Mouse (Mus musculus): ENCODE results near the gene Cxcl16. TPM values are rescaled to one million over a fixed set of nuclear protein-coding genes. Genes with fewer than 3 reads are reported as not detected.

Cxcl16 gene
- total and polyA plus RNA-seq, 3 experiments = 7.9 to 17.6 (median 8.8) TPM

GRCm38 (mm10) chr11:70499566-70500475, 40.0 kb upstream of the Cxcl16 start:
- no peaks in the 10 kb centered on the region for H3K36me3 ChIP-seq (ENCODE audit: control insufficient read depth, insufficient read depth, low read length)
- H3K4me1 ChIP-seq (ENCODE audit: control insufficient read depth, insufficient read depth, low read length) = no peaks in the 10 kb centered on the region
- TF ChIP-seq POLR2A (IDR thresholded peaks at IDR 0.05; ENCODE audit: insufficient read depth, low read depth, low read length) (no peak), CTCF (IDR thresholded peaks at IDR 0.05) (peak; percentile 76), EP300 (IDR thresholded peaks at IDR 0.05; ENCODE audit: insufficient read depth, low read depth, low read length) (no peak)
- H3K9ac ChIP-seq (ENCODE audit: low read depth, low read length) = no peak overlapping the region
- no peak overlapping the region for H3K27ac ChIP-seq
- H3K27me3 ChIP-seq (ENCODE audit: control insufficient read depth, insufficient read depth, low read length) = no peaks in the 10 kb centered on the region
- 58% methylated on average over 14 of the region's 14 CpGs for WGBS
- no peak overlapping the region for H3K4me3 ChIP-seq
- no peaks in the 10 kb centered on the region for H3K79me2 ChIP-seq (replicated peaks; ENCODE audit: control insufficient read depth, insufficient read depth, low read length)
- DNase-seq = peak in 1 of 2 experiments; percentile 31
- intact Hi-C loops (cut with DNase I) = loop anchor here (1.0 kb wide), 1 partner anchor 48 kb away; no protein-coding TSS in a partner anchor

- H3K36me3 ChIP-seq (ENCODE audit: control insufficient read depth, insufficient read depth, low read length) = no peaks in the 10 kb centered on the region
- 68% methylated on average over 6 of the region's 6 CpGs for WGBS
- TF ChIP-seq EP300 (IDR thresholded peaks at IDR 0.05; ENCODE audit: insufficient read depth, low read depth, low read length) = no peak
- TF ChIP-seq POLR2A (IDR thresholded peaks at IDR 0.05; ENCODE audit: insufficient read depth, low read depth, low read length) = no peak
- no peak for TF ChIP-seq CTCF (IDR thresholded peaks at IDR 0.05)
- no peaks in the 10 kb centered on the region for H3K79me2 ChIP-seq (replicated peaks; ENCODE audit: control insufficient read depth, insufficient read depth, low read length)
- H3K27ac ChIP-seq = 0 out of 2 replicates have a peak overlapping the region, but pooled peaks have one; percentile 1
- H3K4me3 ChIP-seq = no peak overlapping the region
- no peaks in the 10 kb centered on the region for H3K27me3 ChIP-seq (ENCODE audit: control insufficient read depth, insufficient read depth, low read length)
- peaks cover 1% of the 10 kb centered on the region; the same call in 1 of the 2 replicates for H3K4me1 ChIP-seq (ENCODE audit: control insufficient read depth, insufficient read depth, low read length)
- no peak overlapping the region for H3K9ac ChIP-seq (ENCODE audit: low read depth, low read length)
- intact Hi-C loops (cut with DNase I) = no loop called here
- DNase-seq = peak in 1 of 2 experiments; percentile 34
These were observed 29.9 kb upstream of the Cxcl16 start for GRCm38 (mm10) chr11:70489684-70490083.

GRCm38 (mm10) chr11:70489138-70489537, 29.4 kb upstream of the Cxcl16 start:
- H3K27ac ChIP-seq = peak overlapping the region; percentile 1; the same call in 1 of the 2 replicates
- H3K4me1 ChIP-seq (ENCODE audit: control insufficient read depth, insufficient read depth, low read length) = peaks cover 1% of the 10 kb centered on the region; the same call in 1 of the 2 replicates
- intact Hi-C loops (cut with DNase I) = no loop called here
- H3K4me3 ChIP-seq = no peak overlapping the region
- no peaks in the 10 kb centered on the region for H3K27me3 ChIP-seq (ENCODE audit: control insufficient read depth, insufficient read depth, low read length)
- 70% methylated on average over 3 of the region's 3 CpGs for WGBS
- no peaks in the 10 kb centered on the region for H3K36me3 ChIP-seq (ENCODE audit: control insufficient read depth, insufficient read depth, low read length)
- peak in 1 of 2 experiments; percentile 23 for DNase-seq
- no peak overlapping the region for H3K9ac ChIP-seq (ENCODE audit: low read depth, low read length)
- TF ChIP-seq EP300 (IDR thresholded peaks at IDR 0.05; ENCODE audit: insufficient read depth, low read depth, low read length) (0 out of 2 replicates have a peak, but pooled peaks have one; percentile 26), CTCF (IDR thresholded peaks at IDR 0.05) (no peak)
- no peaks in the 10 kb centered on the region for H3K79me2 ChIP-seq (replicated peaks; ENCODE audit: control insufficient read depth, insufficient read depth, low read length)

- Histone ChIP-seq H3K79me2 (replicated peaks; ENCODE audit: control insufficient read depth, insufficient read depth, low read length) (no peaks in the 10 kb centered on the region), H3K4me3 (no peak overlapping the region), H3K27ac (no peak overlapping the region), H3K4me1 (ENCODE audit: control insufficient read depth, insufficient read depth, low read length) (peaks cover 2% of the 10 kb centered on the region), H3K36me3 (ENCODE audit: control insufficient read depth, insufficient read depth, low read length) (no peaks in the 10 kb centered on the region), H3K9ac (ENCODE audit: low read depth, low read length) (no peak overlapping the region), H3K27me3 (ENCODE audit: control insufficient read depth, insufficient read depth, low read length) (no peaks in the 10 kb centered on the region)
- DNase-seq = no peak
- TF ChIP-seq EP300 (IDR thresholded peaks at IDR 0.05; ENCODE audit: insufficient read depth, low read depth, low read length) (no peak), POLR2A (IDR thresholded peaks at IDR 0.05; ENCODE audit: insufficient read depth, low read depth, low read length) (no peak), CTCF (IDR thresholded peaks at IDR 0.05) (no peak)
- intact Hi-C loops (cut with DNase I) = no loop called here
- WGBS = 22% methylated on average over 4 of the region's 4 CpGs
These were observed 28.0 kb upstream of the Cxcl16 start for GRCm38 (mm10) chr11:70487816-70488215.

- WGBS = 45% methylated on average over 2 of the region's 2 CpGs
- Histone ChIP-seq H3K36me3 (ENCODE audit: control insufficient read depth, insufficient read depth, low read length) (no peaks in the 10 kb centered on the region), H3K79me2 (replicated peaks; ENCODE audit: control insufficient read depth, insufficient read depth, low read length) (no peaks in the 10 kb centered on the region), H3K9ac (ENCODE audit: low read depth, low read length) (no peak overlapping the region), H3K4me3 (no peak overlapping the region), H3K27me3 (ENCODE audit: control insufficient read depth, insufficient read depth, low read length) (no peaks in the 10 kb centered on the region), H3K27ac (no peak overlapping the region), H3K4me1 (ENCODE audit: control insufficient read depth, insufficient read depth, low read length) (peaks cover 3% of the 10 kb centered on the region)
- intact Hi-C loops (cut with DNase I) = no loop called here
- no peak for DNase-seq
- TF ChIP-seq CTCF (IDR thresholded peaks at IDR 0.05) (no peak), EP300 (IDR thresholded peaks at IDR 0.05; ENCODE audit: insufficient read depth, low read depth, low read length) (no peak), POLR2A (IDR thresholded peaks at IDR 0.05; ENCODE audit: insufficient read depth, low read depth, low read length) (no peak)
These were observed 25.7 kb upstream of the Cxcl16 start for GRCm38 (mm10) chr11:70485498-70485897.
